Comparison of ENCODE assay signal across 7 mouse cellular contexts in genomic region chr14:52195691-52196090, GRCm38 (mm10). TPM values are rescaled to one million over a fixed set of nuclear protein-coding genes. Genes with fewer than 3 reads are reported as not detected.
DNase-seq lines count a peak whose midpoint lies in the region; ATAC-seq and TF ChIP-seq lines count a peak whose summit lies in the region.

No protein-coding gene starts in this region.

- H3K9ac ChIP-seq in ES-Bruce4 (ENCODE audit: low read depth, poor library complexity, severe bottlenecking): peak overlapping the region; percentile 99
- H3K9ac ChIP-seq in kidney, embryonic 14.5 days (ENCODE audit: low read depth, low read length): peak overlapping the region; percentile 99; the same call in 1 of the 2 replicates
- no peak overlapping the region for H3K9ac ChIP-seq in lung, postnatal 0 days (replicated peaks; ENCODE audit: low read depth)

- no peaks in the 10 kb centered on the region for H3K27me3 ChIP-seq in ES-Bruce4 (ENCODE audit: control insufficient read depth, insufficient read depth, low read length, poor library complexity, severe bottlenecking)
- no peaks in the 10 kb centered on the region for H3K27me3 ChIP-seq in heart, embryonic 10.5 days (ENCODE audit: insufficient read depth, poor library complexity, severe bottlenecking)
- H3K27me3 ChIP-seq in kidney, embryonic 14.5 days (ENCODE audit: control insufficient read depth, insufficient read depth, low read length): no peaks in the 10 kb centered on the region
- no peaks in the 10 kb centered on the region for H3K27me3 ChIP-seq in lung, postnatal 0 days (replicated peaks; ENCODE audit: insufficient read depth, low read length)

- 11% methylated on average over 3 of the region's 3 CpGs for WGBS in heart, embryonic 10.5 days
- 12% methylated on average over 3 of the region's 3 CpGs for WGBS in kidney, embryonic 14.5 days
- 8% methylated on average over 3 of the region's 3 CpGs for WGBS in lung, postnatal 0 days

- TF ChIP-seq CTCF in ES-Bruce4 (IDR thresholded peaks at IDR 0.05; ENCODE audit: low read depth, low read length): peak; percentile 7
- peak; percentile 73 for TF ChIP-seq CTCF in lung, postnatal 0 days (IDR thresholded peaks at IDR 0.05)

- peaks cover 2% of the 10 kb centered on the region for H3K4me1 ChIP-seq in ES-Bruce4 (ENCODE audit: control insufficient read depth, insufficient read depth, low read length)
- H3K4me1 ChIP-seq in heart, embryonic 10.5 days: peaks cover 7% of the 10 kb centered on the region; the same call in 1 of the 2 replicates
- H3K4me1 ChIP-seq in kidney, embryonic 14.5 days (ENCODE audit: control insufficient read depth, insufficient read depth, low read length): peaks cover 16% of the 10 kb centered on the region
- H3K4me1 ChIP-seq in lung, postnatal 0 days (ENCODE audit: insufficient read depth, low read depth, low read length): no peaks in the 10 kb centered on the region; the same call in 1 of the 2 replicates

- no peak overlapping the region for H3K27ac ChIP-seq in ES-Bruce4 (ENCODE audit: insufficient read depth, low read length)
- no peak overlapping the region for H3K27ac ChIP-seq in heart, embryonic 10.5 days
- H3K27ac ChIP-seq in kidney, embryonic 14.5 days (ENCODE audit: low read depth, low read length): no peak overlapping the region
- H3K27ac ChIP-seq in lung, postnatal 0 days (ENCODE audit: low read length): no peak overlapping the region

- H3K9me3 ChIP-seq in ES-Bruce4 (replicated peaks; ENCODE audit: control insufficient read depth, insufficient read depth, low read length, poor library complexity, severe bottlenecking): no peaks in the 10 kb centered on the region
- no peaks in the 10 kb centered on the region for H3K9me3 ChIP-seq in heart, embryonic 10.5 days
- no peaks in the 10 kb centered on the region for H3K9me3 ChIP-seq in kidney, embryonic 14.5 days (ENCODE audit: control insufficient read depth, low read length)
- H3K9me3 ChIP-seq in lung, postnatal 0 days (ENCODE audit: low read length): no peaks in the 10 kb centered on the region

- TF ChIP-seq POLR2A in ES-Bruce4 (IDR thresholded peaks at IDR 0.05; ENCODE audit: insufficient read depth, low read length): no peak

- H3K36me3 ChIP-seq in ES-Bruce4 (ENCODE audit: control insufficient read depth, insufficient read depth, low read length, poor library complexity, severe bottlenecking): peaks cover 17% of the 10 kb centered on the region
- H3K36me3 ChIP-seq in heart, embryonic 10.5 days: peaks cover 36% of the 10 kb centered on the region
- peaks cover 38% of the 10 kb centered on the region for H3K36me3 ChIP-seq in kidney, embryonic 14.5 days (ENCODE audit: control insufficient read depth, insufficient read depth, low read length)
- H3K36me3 ChIP-seq in lung, postnatal 0 days (ENCODE audit: insufficient read depth, low read length): 0 out of 2 replicates have a peak, but pooled peaks cover 3% of the 10 kb centered on the region

- DNase-seq in A20 (ENCODE audit: low read depth, low spot score): peak; percentile 86
- DNase-seq in cerebellum, adult 9-11 months: peak; percentile 33
- DNase-seq in heart, embryonic 10.5 days (ENCODE audit: low spot score): no peak
- peak; percentile 58 for DNase-seq in lung, postnatal 0 days (ENCODE audit: low spot score)
- peak; percentile 67 for DNase-seq in spleen, adult 12 weeks (ENCODE audit: low spot score)

- no peak for TF ChIP-seq EP300 in ES-Bruce4 (IDR thresholded peaks at IDR 0.05; ENCODE audit: insufficient read depth, low read depth, low read length)
- TF ChIP-seq EP300 in lung, postnatal 0 days (IDR thresholded peaks at IDR 0.05): no peak

- no peak for ATAC-seq in kidney, embryonic 14.5 days (ENCODE audit: low FRiP score, low TSS enrichment)
- no peak for ATAC-seq in lung, postnatal 0 days

- peak overlapping the region; percentile 78 for H3K4me2 ChIP-seq in kidney, embryonic 14.5 days (replicated peaks; ENCODE audit: low read depth, low read length)
- H3K4me2 ChIP-seq in lung, postnatal 0 days (replicated peaks; ENCODE audit: low read depth, low read length): peak overlapping the region; percentile 93; the same call in 1 of the 2 replicates

- H3K4me3 ChIP-seq in ES-Bruce4 (ENCODE audit: low read depth, low read length): no peak overlapping the region
- peak overlapping the region; percentile 100 for H3K4me3 ChIP-seq in heart, embryonic 10.5 days
- H3K4me3 ChIP-seq in kidney, embryonic 14.5 days (ENCODE audit: low read length): peak overlapping the region; percentile 98
- no peak overlapping the region for H3K4me3 ChIP-seq in lung, postnatal 0 days (ENCODE audit: low read depth, low read length)

RNA-seq across cellular contexts. Expression of gene Supt16, which starts 1.5 kb away (rescaled TPM):
- polyA plus RNA-seq in ES-Bruce4 (2011; ENCODE audit: insufficient read depth, insufficient read length, low read depth, missing spikeins): 217 and 224 TPM in 2 replicates
- polyA plus RNA-seq in heart, embryonic 10.5 days (2016; fragmentation: Nextera tagmentation; extraction: Ambion mirVana): 40.6 and 45.2 TPM in 2 replicates
- 55.1 and 111 TPM in 2 replicates for polyA plus RNA-seq in kidney, embryonic 14.5 days (2014; fragmentation: Nextera tagmentation; extraction: Ambion mirVana)
- polyA plus RNA-seq in lung, postnatal 0 days (2015; fragmentation: Nextera tagmentation; extraction: Ambion mirVana): 20.9 and 21.3 TPM in 2 replicates

Comparison
In these comparisons a context has a peak if more than half of its experiments do, and no peak if none do; other contexts are left out.
1. H3K4me3 ChIP-seq: peak in heart, embryonic 10.5 days (single experiment) and kidney, embryonic 14.5 days (single experiment); none in ES-Bruce4 (single experiment) and lung, postnatal 0 days (single experiment).